Mouse (Mus musculus): ENCODE results near the gene Fbxl3.

The Fbxl3 gene

DNA sequence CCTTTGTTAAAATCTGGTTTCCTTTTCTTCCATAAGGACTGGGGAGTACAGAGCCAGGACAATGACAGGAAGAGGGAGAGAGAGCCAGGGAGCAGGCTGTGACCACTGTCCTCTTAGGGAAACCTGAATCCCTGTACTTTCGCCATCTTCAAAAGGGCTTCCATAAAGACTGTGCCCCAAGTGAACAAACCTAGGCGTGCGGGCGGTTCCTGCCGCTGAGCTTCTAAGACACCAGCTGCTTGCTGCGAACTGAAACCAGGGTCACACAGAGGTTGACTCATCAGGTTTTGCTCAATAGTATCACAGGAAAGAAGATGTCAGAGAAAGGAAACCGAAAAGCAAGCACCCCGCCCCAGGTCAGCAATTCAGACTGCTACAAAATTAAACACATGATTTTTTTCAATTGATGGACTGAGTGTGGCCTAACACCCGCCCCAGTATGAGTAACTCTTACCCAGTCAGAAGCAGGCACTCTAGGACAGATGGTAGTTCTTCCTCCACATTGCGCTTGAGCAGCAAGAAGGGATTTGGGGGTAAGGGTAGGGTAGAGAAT, 66.0 kb downstream of the Fbxl3 start:
- no peak for DNase-seq

Measured in embryo, embryonic 11 days (tissue).